Mouse (Mus musculus) left cerebral cortex, adult 9 months (tissue): ENCODE measurements around the gene Hmgb1.

ENCODE experiments used
- DNase-seq, 2 experiments: peaks; one replicate each; pipeline ENCODE4 v3.0.0; 2022; ENCODE audit warnings: low spot score in 2 of 2

Gene Hmgb1

GRCm38 (mm10) chr5:149104096-149104725 lies 80.1 kb downstream of the Hmgb1 start:
- DNase-seq = no peak

GRCm38 (mm10) chr5:149101869-149102268 lies 82.4 kb downstream of the Hmgb1 start:
- DNase-seq = no peak

- DNase-seq = no peak
These were observed 84.2 kb downstream of the Hmgb1 start for GRCm38 (mm10) chr5:149100091-149100490.

GRCm38 (mm10) chr5:149099009-149099408 lies 85.3 kb downstream of the Hmgb1 start:
- no peak for DNase-seq

GRCm38 (mm10) chr5:149097841-149098240 lies 86.4 kb downstream of the Hmgb1 start:
- DNase-seq = no peak

- no peak for DNase-seq
These were observed 88.0 kb downstream of the Hmgb1 start for GRCm38 (mm10) chr5:149096284-149096683.

GRCm38 (mm10) chr5:149092926-149093325 lies 91.4 kb downstream of the Hmgb1 start:
- DNase-seq = no peak

GRCm38 (mm10) chr5:149092526-149092925 lies 91.8 kb downstream of the Hmgb1 start:
- DNase-seq = no peak

- peak in 1 of 2 experiments; percentile 48 for DNase-seq
These were observed 93.0 kb downstream of the Hmgb1 start for GRCm38 (mm10) chr5:149091256-149091655.

GRCm38 (mm10) chr5:149089860-149090259 lies 94.4 kb downstream of the Hmgb1 start:
- DNase-seq = no peak

GRCm38 (mm10) chr5:149089456-149089855 lies 94.8 kb downstream of the Hmgb1 start:
- DNase-seq = no peak

- DNase-seq = no peak
These were observed 95.4 kb downstream of the Hmgb1 start for GRCm38 (mm10) chr5:149088891-149089290.

- DNase-seq = no peak
These were observed 96.1 kb downstream of the Hmgb1 start for GRCm38 (mm10) chr5:149088149-149088548.

GRCm38 (mm10) chr5:149086382-149087244 lies 97.7 kb downstream of the Hmgb1 start:
- DNase-seq = no peak

GRCm38 (mm10) chr5:149080466-149080865 lies 103.8 kb downstream of the Hmgb1 start:
- no peak for DNase-seq

GRCm38 (mm10) chr5:149079758-149080150 lies 104.5 kb downstream of the Hmgb1 start:
- no peak for DNase-seq

GRCm38 (mm10) chr5:149079018-149079757 lies 105.1 kb downstream of the Hmgb1 start:
- peak in 1 of 2 experiments; percentile 31 for DNase-seq

GRCm38 (mm10) chr5:149077136-149077535 lies 107.2 kb downstream of the Hmgb1 start:
- no peak for DNase-seq

- DNase-seq = no peak
These were observed 112.7 kb downstream of the Hmgb1 start for GRCm38 (mm10) chr5:149071546-149071945.

GRCm38 (mm10) chr5:149068745-149069144 lies 115.5 kb downstream of the Hmgb1 start:
- no peak for DNase-seq

GRCm38 (mm10) chr5:149068247-149068740 lies 116.0 kb downstream of the Hmgb1 start:
- DNase-seq = no peak

- DNase-seq = no peak
These were observed 116.8 kb downstream of the Hmgb1 start for GRCm38 (mm10) chr5:149067501-149067961.
